Mouse (Mus musculus) cerebellum, postnatal 4 days (tissue): ENCODE data around the gene Gse1.
"Not testable (repeated sequence)": the region's sequence is repeated elsewhere in the genome, so short reads cannot be mapped to it uniquely, and the experiment has no call there.

Source experiments
- DNase-seq, 2 experiments: peaks; one replicate each; pipeline ENCODE4 v3.0.0; 2022; ENCODE audit warnings: low spot score in 2 of 2, mixed read lengths in 1 of 2

Gene Gse1

DNA sequence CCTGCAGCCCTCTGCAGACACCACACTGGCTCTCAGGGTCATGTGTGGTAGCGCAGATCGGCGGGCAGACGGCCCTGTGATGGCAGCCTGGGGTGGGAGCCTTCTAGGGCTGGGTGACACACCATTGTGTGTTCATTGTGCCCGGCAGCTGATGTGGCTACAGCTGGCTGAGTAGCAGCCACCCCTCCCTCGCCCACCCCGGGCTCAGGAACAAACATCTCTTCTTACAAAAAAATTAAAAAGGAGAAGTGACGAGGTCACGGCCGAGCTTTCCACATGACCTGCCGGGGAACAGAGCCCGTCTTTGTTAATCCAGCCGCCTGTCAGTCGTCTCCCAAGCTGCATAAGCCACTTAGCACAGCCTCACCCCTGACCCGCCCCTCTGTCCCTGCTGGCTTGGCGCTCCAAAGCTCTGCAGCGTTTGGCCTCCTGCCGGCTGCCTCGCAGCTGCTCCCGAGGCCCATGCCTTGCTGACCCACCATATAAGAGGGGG, 94.7 kb downstream of the Gse1 start:
- DNase-seq, result peak; percentile 49 to 68

DNA sequence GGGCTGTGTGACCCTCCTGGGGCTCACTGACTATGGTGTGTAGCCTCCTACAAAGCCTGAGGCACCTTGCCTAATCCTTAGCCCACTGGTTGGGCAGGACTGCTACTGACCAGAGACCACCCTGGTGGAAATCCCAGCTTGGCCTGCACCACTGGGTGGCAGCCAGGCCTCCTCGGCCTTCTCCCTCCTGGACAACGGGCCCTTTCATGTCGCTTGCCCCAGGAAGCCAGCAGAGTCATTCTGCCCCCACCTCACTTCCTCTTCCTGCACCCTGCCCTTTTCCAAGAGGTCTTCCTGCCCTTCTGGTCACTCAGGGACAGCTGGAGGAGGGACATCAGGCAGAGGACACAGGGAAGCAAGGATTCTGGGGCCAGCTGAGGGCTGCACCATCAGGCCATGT, 96.3 kb downstream of the Gse1 start:
- DNase-seq, result no peak

DNA sequence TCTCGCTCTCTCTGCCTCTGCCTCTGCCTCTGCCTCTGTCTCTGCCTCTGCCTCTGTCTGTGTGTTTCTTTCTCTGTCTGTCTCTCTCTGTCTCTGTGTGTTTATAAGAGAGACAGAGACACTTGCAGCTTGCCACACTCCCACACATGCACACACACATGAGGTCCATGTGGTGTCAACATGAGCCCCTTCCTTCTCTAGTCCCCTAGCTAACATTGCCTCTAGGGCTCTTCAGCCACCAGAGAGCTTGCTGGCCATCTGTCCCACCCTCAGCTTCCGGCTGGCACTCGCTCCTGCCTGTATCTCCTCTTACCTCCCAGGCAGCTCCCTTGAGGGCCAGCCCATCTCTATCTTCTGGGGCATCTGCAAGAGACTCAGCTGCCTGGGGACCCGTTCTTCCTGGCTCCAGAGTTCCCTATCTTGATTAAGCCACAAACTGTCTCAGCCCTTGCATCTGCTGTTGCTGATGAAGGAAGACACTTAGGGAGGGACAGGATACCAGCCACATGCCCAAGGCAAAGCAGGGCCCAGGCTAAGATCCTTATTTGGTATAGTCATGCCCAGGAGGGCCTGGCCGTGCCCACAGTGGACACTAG, 97.0 kb downstream of the Gse1 start:
- no peak for DNase-seq

- DNase-seq, result no peak
Measured at GRCm38 (mm10) chr8:120327131-120327554, 98.9 kb downstream of the Gse1 start.

- no peak for DNase-seq
Measured at GRCm38 (mm10) chr8:120328361-120329022, 100.2 kb downstream of the Gse1 start.

GRCm38 (mm10) chr8:120329030-120329748, 100.9 kb downstream of the Gse1 start:
- DNase-seq, result no peak

GRCm38 (mm10) chr8:120331027-120331426, 102.8 kb downstream of the Gse1 start:
- no peak for DNase-seq

DNA sequence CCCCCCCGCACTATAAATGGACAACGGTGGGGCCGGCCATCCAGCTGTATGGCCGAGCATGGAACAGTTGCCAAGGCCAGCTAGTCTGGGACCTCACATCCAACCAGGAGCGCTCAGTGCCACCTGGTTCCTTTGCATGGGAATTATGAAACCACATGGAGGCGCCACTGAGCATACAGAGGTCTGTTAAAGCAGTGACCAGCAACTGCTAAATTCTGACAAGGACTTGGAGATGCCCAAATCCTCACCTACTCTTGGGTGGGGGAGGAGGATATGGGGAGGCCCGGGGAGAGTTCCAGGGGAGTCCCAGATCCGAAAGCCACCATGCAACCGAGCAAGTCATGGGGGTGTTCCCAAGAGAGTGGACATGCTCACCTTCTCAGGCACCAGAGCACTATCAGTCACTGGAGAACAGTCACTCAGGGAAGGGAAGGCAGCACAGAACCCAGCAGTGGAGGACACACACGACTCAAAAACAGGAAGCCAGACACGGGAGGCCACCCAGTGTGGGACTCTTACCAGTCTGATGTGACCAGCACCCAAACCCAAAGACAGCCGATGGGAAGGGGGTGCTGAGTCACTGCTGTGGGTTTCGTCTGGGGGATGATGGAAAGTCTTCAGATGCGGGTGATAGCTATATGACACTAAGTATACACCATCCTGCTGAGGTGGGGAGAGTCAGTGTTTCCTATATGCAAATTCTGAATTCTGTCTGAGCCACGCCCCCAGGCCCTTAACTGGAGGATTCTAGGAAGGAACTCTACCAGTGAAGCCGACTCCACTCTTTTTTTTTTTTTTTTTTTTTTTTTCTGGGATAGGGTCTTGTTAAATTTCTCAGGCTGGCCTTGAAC, 104.3 kb downstream of the Gse1 start:
- DNase-seq, result peak in 1 of 2 experiments; percentile 60

DNA sequence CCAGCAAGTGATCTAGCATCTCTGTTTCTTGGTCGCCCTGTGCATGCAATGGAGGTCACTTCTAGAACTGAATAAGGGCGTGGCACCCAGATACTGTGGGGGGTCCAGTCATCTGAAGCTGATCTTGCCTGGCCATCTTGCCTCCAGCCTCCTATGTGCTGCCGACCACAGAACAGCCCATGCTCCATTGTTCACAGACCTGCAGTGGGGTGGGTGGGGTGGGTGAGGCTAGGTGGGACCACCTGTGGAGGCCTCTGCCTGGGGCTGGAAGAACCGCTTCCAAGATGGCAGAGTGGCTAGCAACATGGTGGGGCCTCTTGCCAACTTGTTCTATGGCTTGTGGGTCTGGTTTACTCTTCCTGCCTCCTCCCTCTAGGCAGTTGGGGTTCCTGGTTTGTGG, 105.4 kb downstream of the Gse1 start:
- DNase-seq, result no peak

GRCm38 (mm10) chr8:120334261-120334660, 106.0 kb downstream of the Gse1 start:
- not testable (repeated sequence) for DNase-seq

GRCm38 (mm10) chr8:120334878-120335261, 106.6 kb downstream of the Gse1 start:
- DNase-seq, result peak in 1 of 2 experiments; percentile 47

- DNase-seq, result peak in 1 of 2 experiments; percentile 36
Measured at GRCm38 (mm10) chr8:120335262-120336086, 107.2 kb downstream of the Gse1 start.

DNA sequence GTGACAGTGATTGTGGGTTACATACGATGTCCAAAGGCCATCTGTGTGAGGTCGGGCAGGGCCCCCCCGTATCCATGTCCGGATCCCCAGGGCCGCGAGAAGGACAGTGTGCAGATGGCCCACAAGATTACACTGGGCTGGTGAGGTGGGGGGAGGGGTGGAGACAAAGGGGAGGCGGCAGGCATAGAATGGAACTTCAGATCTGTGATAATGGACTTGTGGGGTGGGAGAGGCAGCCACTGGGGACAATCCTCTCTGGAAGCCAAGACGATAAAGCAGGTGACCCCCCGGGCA, 107.8 kb downstream of the Gse1 start:
- DNase-seq, result peak in 1 of 2 experiments; percentile 50

- DNase-seq, result no peak
Measured at GRCm38 (mm10) chr8:120336909-120337555, 108.8 kb downstream of the Gse1 start.

DNA sequence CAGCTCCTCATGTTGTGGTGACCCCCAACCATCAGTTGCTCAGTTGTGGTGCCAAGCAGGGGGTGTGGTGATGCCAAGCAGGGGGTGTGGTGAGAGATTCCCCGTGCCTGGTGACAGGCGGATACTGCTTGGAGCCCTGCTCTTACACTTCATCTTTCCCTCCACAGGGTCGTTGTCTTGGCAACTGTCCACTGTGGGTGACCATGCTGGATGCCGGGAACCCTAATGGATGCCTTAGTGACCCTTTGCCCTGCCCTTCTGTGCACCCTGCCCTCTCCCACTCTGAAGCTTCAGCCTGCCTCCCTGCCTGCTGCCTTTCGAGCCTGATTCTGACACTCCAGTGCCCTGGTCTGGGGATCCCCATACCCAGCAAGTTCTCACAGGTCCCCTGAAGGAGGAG, 109.4 kb downstream of the Gse1 start:
- DNase-seq, result no peak

- DNase-seq, result no peak
Measured at GRCm38 (mm10) chr8:120338678-120339077, 110.4 kb downstream of the Gse1 start.

DNA sequence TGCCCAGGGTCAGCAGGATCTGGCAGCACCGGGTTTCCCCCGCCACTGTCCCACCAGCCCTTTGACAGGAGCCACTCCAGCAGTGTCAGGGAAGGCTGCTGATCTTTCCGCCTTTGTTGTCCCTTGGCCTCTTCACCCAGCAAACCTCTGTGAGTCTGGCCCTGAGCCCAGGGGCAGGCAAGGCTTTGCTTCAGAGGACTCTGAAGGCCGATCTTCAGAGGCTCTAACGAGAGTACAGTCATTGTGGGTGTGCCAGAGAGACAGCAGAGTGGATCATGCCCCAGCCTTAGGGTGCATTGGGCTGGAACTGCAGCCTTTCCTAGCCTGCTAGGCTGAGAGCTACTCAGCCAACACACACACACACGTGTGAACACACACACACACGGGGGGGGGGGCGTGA, 111.5 kb downstream of the Gse1 start:
- DNase-seq, result peak in 1 of 2 experiments; percentile 52

GRCm38 (mm10) chr8:120341124-120341523, 112.9 kb downstream of the Gse1 start:
- no peak for DNase-seq

DNA sequence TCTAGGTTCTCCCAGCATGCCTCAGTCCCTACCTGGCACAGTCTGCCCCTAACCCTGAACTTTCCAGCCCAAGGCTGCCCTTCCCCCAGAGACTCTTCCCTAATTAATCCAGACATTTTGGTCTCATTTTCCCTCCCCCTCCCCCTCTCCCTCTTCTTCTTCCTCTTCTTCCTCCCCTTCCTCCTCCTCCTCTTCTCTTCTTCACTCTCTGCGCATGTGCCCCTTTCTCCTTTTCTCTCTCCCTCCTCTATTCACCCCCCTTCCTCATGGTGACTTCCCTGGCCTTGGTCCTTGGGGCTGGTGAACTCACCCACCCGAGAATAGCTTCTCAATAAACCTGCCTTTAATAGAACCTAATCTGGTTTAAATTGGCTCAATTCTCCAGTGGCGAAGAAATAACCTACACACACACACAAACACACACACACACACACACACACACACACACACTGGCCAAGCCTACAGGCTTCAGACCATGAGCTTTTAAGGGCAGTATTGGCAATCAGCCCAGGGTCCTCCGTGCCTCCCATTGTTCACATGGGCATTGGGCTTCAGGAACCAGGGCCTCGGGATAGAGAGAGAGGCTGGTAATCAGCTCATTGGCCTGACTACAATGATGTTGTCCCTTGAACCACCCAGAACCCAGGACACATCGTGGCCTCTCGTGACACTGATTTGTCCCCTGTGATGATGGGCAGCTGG, 114.7 kb downstream of the Gse1 start:
- DNase-seq, result no peak

- DNase-seq, result no peak
Measured at GRCm38 (mm10) chr8:120343582-120343981, 115.3 kb downstream of the Gse1 start.
